Mouse (Mus musculus) bone marrow, adult 2 months (tissue): ENCODE measurements around the gene Ankrd2. TPM values are rescaled to one million over a fixed set of nuclear protein-coding genes. Genes with fewer than 3 reads are reported as not detected.
"Not testable (repeated sequence)": the region's sequence is repeated elsewhere in the genome, so short reads cannot be mapped to it uniquely, and the experiment has no call there.

Experiments used
- H3K27ac ChIP-seq: fragments of 200-500 bp; 2 replicates; pipeline ENCODE4 v1.5.1; 2012; ENCODE audit warnings: low read depth, mild to moderate bottlenecking, control low read depth, inconsistent platforms, low read length; ENCODE audit not compliant: control insufficient read depth, poor library complexity, insufficient read depth
- H3K4me1 ChIP-seq: fragments of 200-500 bp; 2 replicates; pipeline ENCODE4 v1.6.1; 2011; ENCODE audit warnings: low read length; ENCODE audit not compliant: control insufficient read depth, insufficient read depth
- H3K4me3 ChIP-seq: fragments of 200-500 bp; replicated peaks from 2 replicates; pipeline ENCODE3; 2011; ENCODE audit warnings: mild to moderate bottlenecking, low read depth, low read length, control low read depth; ENCODE audit not compliant: control insufficient read depth
- CTCF ChIP-seq: fragments of 200-500 bp; IDR thresholded peaks from 2 replicates; pipeline ENCODE4 v1.5.1; 2011; ENCODE audit warnings: low read length, control low read depth; ENCODE audit not compliant: control insufficient read depth, insufficient read depth
- POLR2A ChIP-seq: fragments of 200-500 bp; IDR thresholded peaks from 2 replicates; pipeline ENCODE4 v1.6.1; 2011; ENCODE audit warnings: low read depth, mild to moderate bottlenecking, control low read depth, low read length, borderline replicate concordance; ENCODE audit not compliant: control insufficient read depth
- WGBS: fragments of 180-500 bp; shearing (Covaris S2); methylation state at CpG from one replicate; pipeline ENCODE4 v1.1.7; 2018; 5-methylcytosine and 5-hydroxymethylcytosine counted together
- polyA plus RNA-seq: library from polyadenylated mRNA; stranded (reverse); fragments of >200 nt; gene quantifications from 2 replicates; pipeline ENCODE4 v1.2.4, GENCODE M21; 2011; ENCODE audit warnings: low replicate concordance; ENCODE audit not compliant: missing spikeins, insufficient read depth, insufficient read length

The Ankrd2 gene
- polyA plus RNA-seq, 1 experiment = not detected

DNA sequence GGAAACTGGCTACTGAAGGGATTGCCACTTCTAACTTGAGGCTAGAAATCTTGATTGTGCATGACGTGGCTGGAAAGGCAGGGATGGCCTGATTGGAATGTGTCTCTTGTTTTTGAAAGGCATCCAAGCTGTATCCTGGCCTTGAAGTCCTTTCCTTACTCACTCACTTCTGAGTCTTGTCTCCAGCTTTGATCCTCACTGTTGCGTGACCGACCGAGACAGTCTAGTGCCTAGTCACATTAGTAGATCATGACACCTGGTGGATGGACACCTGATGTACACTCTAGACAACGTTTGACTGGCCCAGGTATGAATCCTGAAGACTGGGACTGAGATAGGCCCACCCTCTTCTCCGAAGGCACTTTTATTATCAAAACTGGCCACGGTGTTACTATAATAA lies 37.0 kb downstream of the Ankrd2 start:
- H3K27ac ChIP-seq = no peak overlapping the region
- WGBS = 73% methylated on average over 7 of the region's 7 CpGs

DNA sequence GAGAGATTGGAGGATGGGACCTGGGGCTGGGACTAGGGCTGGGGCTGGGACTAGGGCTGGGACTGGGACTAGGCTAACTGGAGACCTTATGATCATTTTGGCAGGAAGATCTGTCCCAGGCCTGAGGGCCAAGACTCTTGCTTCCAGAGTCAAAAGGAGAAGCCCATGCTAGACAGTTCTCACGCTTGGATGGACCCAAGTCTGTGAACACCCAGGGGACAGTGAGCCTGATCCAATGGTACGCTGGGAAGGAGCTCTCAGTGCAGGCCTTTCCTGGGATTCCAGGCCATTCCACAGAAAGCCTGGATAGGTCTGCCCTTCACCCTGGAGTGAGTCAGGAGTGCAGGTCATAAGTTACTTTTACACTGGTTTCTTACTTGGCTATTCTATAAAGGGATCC lies 39.3 kb downstream of the Ankrd2 start:
- WGBS = 73% methylated on average over 2 of the region's 2 CpGs
- TF ChIP-seq CTCF (no peak), POLR2A (no peak)

More for the DNA sequence above, 37.0 kb downstream of the Ankrd2 start:
- TF ChIP-seq CTCF = no peak
- TF ChIP-seq POLR2A = no peak
- Histone ChIP-seq H3K4me1 (no peaks in the 10 kb centered on the region; the same call in 1 of the 2 replicates), H3K4me3 (no peak overlapping the region)

DNA sequence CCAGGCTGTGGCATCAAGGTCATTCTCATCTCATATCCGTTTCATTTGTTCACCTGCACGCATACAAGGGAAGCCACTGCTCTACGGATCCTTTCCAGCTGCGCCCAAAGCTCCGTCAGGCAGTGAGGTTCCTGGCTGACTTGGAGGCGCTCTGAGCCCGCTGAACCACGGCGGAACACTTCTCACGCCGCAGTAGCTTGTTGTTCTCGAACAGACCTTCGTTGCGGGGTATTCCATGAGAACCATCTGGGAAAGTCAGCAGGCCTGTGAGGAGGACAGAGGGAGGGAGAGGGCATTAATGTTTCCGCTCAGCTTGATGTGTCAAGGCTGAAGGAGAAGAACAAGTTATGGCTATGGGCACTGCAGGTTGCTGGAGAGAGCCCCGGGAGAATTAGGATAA lies 40.2 kb downstream of the Ankrd2 start:
- no peak overlapping the region for H3K27ac ChIP-seq
- no peaks in the 10 kb centered on the region for H3K4me1 ChIP-seq
- TF ChIP-seq POLR2A (no peak), CTCF (no peak)
- 93% methylated on average over 16 of the region's 16 CpGs for WGBS
- no peak overlapping the region for H3K4me3 ChIP-seq

More for the DNA sequence above, 39.3 kb downstream of the Ankrd2 start:
- no peaks in the 10 kb centered on the region for H3K4me1 ChIP-seq
- no peak overlapping the region for H3K4me3 ChIP-seq
- no peak overlapping the region for H3K27ac ChIP-seq

DNA sequence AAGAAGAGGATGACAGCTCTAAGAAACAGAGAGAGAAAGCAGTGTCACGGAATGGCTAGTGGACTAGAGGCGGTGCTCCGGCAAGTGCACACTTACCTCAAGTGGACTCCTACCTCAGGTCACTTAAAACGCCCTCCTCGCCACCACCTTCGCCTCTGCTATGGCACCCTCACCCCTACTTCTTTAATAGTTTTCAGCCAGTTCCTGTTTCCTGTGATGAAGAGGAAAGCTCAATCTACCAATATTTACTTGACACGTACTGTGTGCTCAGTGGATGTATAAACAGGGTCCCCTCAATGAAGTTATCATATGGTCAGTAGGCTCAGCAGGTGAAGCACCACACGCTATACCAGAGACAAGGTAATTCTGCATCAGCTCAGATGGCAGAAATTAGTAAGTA lies 42.8 kb downstream of the Ankrd2 start:
- 89% methylated on average over 8 of the region's 8 CpGs for whole genome bisulfite sequencing
- Histone ChIP-seq H3K27ac (no peak overlapping the region), H3K4me3 (no peak overlapping the region)

DNA sequence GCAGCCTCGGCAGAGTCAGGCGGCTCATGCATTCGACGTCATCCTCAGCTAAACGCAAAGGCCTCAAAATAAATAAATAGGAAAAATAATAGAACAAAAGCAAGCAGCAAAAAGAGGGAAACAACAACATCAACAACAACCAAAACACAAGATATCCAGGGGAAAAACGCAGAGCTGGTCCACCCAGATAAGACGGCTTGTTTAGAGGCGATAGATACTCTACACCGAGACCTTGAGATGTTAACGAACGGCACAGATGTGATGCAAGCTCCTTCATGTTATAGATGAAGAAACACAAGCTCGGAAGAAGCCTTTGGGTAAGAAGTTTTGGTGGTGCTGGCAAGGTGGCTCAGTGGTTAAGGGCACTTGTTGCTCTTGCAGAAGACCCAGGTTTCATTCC lies 43.2 kb downstream of the Ankrd2 start:
- Histone ChIP-seq H3K4me1 (no peaks in the 10 kb centered on the region), H3K27ac (no peak overlapping the region)
- 83% methylated on average over 12 of the region's 12 CpGs for WGBS

More for the DNA sequence above, 42.8 kb downstream of the Ankrd2 start:
- no peaks in the 10 kb centered on the region for H3K4me1 ChIP-seq
- TF ChIP-seq POLR2A (no peak), CTCF (no peak)

DNA sequence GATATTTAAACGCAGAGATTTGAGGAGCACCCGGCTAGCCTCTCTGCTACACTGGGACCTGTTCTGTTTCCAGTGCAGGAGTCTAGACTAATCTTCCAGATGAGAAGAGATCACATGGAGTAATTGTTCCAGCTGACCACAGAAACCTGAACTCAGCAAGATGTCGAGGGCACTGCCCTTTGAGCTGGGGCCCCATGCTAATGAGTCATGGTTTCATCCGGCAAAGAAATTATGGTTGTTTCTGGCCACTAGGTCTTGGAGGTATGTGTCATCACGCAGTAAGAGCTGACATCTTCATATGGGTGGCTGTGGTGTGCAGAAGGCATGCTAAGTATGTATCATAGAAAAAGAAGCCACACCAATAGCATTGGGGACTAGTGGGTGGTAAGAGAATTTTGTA lies 44.1 kb downstream of the Ankrd2 start:
- TF ChIP-seq POLR2A (no peak), CTCF (no peak)
- H3K27ac ChIP-seq = no peak overlapping the region
- WGBS = 74% methylated on average over 5 of the region's 5 CpGs
- no peak overlapping the region for H3K4me3 ChIP-seq
- no peaks in the 10 kb centered on the region for H3K4me1 ChIP-seq

More for the DNA sequence above, 43.2 kb downstream of the Ankrd2 start:
- no peak overlapping the region for H3K4me3 ChIP-seq
- TF ChIP-seq CTCF (no peak), POLR2A (no peak)

DNA sequence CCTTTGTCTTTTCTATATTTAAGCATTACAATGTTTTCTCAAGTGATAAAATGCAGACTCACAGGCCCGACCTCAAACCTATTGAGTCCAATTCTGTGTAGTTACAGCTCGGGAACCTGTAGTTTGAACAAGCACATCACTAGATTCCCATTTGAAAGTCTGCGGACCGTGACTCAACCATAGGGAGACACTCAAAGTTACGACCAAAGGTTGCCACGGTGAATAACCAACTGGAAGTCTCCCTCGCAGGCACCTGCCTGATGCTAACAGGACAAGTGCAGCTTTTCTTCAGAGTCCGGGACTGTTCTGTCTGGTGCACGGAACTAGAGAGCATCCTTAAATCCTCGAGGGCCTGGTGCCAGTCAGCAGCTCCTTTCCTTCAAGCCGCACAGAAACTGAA lies 44.7 kb downstream of the Ankrd2 start:
- no peak overlapping the region for H3K4me3 ChIP-seq
- TF ChIP-seq CTCF = no peak
- no peak for TF ChIP-seq POLR2A
- 76% methylated on average over 11 of the region's 11 CpGs for WGBS
- no peak overlapping the region for H3K27ac ChIP-seq
- H3K4me1 ChIP-seq = no peaks in the 10 kb centered on the region

DNA sequence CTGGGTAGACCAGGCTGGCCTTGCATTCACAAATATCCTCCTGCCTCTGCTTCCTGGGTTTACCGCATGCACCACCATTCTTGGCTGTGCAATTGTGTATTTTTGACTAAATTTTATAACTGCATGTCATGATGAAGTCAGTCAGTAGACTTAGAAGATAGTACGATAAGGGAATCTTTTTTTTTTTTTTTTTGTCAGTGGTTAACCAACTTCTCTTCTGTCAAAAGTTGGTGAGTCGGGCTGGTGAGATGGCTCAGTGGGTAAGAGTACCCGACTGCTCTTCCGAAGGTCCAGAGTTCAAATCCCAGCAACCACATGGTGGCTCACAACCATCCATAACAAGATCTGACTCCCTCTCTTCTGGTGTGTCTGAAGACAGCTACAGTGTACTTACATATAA lies 45.8 kb downstream of the Ankrd2 start:
- WGBS = 59% methylated on average over 5 of the region's 5 CpGs
- H3K4me1 ChIP-seq, H3K27ac ChIP-seq, H3K4me3 ChIP-seq: not testable (repeated sequence)

DNA sequence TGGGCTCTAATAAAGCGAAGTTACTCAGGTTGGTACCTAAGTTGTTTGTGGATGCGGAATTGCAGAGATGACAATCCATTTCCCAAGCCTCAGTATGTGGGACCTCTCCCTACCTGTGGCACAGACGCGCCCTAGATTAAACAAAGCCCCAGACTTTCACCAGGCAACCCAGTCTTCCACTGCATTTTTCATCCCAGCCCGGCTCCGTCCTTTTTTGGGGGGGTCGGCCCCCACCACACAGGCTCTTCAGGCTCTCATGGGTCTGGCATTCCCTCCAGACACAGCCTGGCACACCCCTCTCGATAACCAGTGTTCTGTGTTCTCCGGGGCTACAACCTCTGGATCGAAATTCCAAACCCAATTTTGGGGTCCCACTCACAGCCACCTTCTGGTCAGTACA lies 49.9 kb downstream of the Ankrd2 start:
- peaks cover 3% of the 10 kb centered on the region; the same call in 1 of the 2 replicates for H3K4me1 ChIP-seq
- WGBS = 18% methylated on average over 10 of the region's 10 CpGs
- TF ChIP-seq CTCF = no peak
- no peak for TF ChIP-seq POLR2A
- no peak overlapping the region for H3K4me3 ChIP-seq
- no peak overlapping the region for H3K27ac ChIP-seq

DNA sequence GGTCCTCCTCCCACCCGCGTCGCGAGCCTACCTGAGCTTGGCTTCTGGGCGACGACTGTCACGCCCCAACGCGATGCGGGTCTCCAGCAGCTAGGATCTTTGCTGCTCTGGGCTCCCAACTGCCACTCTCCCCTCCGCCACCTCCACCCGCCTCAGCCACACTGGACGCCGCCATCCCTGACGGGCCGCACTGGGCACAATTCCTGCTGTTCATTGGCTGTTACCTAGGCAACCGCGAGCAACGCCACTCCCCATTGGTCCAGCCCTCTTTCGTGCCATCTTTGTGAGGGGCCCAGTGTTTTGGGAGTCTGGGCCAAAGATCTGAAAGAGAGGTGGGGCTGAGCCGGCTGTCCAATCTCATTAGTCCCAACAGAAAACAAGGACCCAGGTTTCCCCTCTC lies 50.4 kb downstream of the Ankrd2 start, which contains the start of gene Morn4:
TSS of gene Morn4 (minus strand) at position 192 of the 400 bp plus-strand sequence.
- Histone ChIP-seq H3K4me3 (peak within 1 kb of the TSS; percentile 26), H3K27ac (no peak within 1 kb of the TSS), H3K4me1 (peaks cover 3% of the 10 kb centered on the region; the same call in 1 of the 2 replicates)
- TF ChIP-seq CTCF = no peak
- no peak for TF ChIP-seq POLR2A
- WGBS = 3% methylated on average over 21 of the region's 21 CpGs
